Mouse (Mus musculus): ENCODE results near the gene Nit2. TPM values are rescaled to one million over a fixed set of nuclear protein-coding genes. Genes with fewer than 3 reads are reported as not detected.

Gene Nit2
- total RNA-seq, 2 experiments from 2014 or later = 31.8 to 31.9 TPM

DNA sequence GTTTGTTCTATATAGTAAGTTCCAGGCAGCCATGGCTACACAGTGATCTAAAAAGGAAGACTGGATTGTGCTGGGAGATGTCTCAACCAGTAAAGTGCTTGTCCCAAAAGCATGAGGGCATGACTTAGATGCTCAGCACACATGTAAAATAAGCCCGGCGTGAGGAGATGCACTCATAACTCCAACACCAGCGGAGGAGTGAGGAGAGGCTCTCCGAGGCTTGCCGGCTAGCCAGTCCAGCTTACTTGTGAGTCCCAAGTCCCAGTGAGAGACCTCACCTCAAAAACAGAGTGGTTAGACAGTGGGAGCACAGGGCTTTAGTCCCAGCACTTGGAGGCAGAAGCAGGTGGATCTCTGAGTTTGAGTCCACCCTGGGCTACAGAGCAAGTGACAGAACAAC is 2.0 kb downstream of the Nit2 start:
- no peak for DNase-seq (ENCODE audit: low spot score)
- intact Hi-C loops (cut with DNase I) = loop anchor here (2.0 kb wide), 1 partner anchor 42 kb away; no protein-coding TSS in a partner anchor

DNA sequence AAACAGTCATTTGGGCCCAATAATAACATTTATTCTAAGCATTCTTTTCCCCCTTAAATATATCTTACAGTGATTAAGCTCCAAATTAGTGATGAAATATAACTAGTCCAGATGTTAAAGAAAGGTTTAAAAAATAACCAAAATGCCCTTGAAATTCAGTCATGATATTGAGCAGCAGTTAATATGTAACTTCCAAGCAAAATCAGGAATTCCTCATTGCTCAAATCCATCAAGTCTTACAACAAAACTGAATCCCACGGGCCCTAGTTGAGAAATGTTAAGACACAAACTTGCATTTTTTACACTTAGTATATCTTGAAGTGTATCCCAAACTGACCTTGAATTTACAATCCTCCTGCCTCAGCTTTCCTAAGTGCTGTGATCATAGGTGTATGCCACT is 3.4 kb downstream of the Nit2 start:
- intact Hi-C loops (cut with DNase I) = loop anchor here (2.0 kb wide), 1 partner anchor 41 kb away; no protein-coding TSS in a partner anchor
- no peak for DNase-seq (ENCODE audit: low spot score)

DNA sequence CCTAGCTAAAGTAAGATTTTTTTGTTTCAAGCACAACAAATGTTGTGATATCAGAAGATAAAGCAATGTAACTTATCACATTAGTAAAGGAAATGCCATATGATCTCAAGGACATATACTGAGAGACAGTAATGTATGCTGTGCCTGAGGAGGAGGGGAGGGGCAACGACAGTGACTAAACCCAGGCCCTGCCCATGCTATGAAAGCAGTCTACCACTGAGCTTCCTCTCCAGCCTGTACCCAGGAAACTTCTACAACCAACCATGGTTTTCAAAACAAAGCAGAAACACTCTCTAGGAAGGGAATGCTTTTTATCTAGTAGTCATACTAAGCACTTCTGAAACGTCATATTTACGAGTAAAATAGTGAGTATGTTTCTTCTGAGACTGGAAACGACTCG is 4.3 kb downstream of the Nit2 start:
- intact Hi-C loops (cut with DNase I) = no loop called here
- no peak for DNase-seq (ENCODE audit: low spot score)

DNA sequence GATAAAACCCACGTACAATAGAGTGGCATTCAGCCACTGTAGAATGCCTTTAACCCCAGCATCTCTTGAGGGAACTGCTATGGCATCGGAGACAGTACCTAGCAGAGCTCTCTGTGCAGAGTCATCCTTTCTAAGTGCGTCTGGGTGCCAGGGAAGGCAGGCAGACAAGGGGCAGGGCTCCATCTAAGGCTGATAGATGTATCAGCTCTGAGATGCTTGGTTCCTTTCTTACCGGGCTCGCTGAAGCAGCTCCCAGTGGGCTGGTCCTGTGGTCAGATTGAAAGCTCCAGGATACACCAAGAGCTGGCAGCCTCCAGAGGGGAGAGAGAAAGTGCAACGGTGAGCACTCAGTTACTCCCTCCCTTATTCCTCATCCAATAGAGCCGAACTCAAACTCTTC is 7.3 kb downstream of the Nit2 start:
- intact Hi-C loops (cut with DNase I) = no loop called here

DNA sequence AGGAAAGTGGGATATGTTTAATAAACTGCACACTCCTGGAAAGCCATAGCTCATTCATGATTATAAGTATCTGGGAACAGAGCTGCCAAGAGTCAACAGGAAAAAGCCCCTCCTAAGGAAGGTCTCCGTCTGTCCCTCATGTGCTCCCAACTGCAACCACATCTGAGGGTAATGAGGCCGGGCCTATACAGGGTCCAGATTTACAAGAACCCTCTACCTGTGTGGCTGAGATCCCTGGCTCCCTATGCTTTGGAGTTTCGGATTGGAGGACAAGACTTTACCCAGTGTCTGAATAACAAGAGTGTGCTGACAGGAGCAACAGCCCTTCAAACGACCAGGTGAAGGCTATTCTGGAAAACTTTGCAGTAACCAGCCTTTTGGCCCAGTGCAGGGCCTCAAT is 9.4 kb downstream of the Nit2 start:
- no peak for DNase-seq (ENCODE audit: low spot score)
- intact Hi-C loops (cut with DNase I) = no loop called here

More for the DNA sequence above, 7.3 kb downstream of the Nit2 start:
- DNase-seq (ENCODE audit: low spot score) = no peak

DNA sequence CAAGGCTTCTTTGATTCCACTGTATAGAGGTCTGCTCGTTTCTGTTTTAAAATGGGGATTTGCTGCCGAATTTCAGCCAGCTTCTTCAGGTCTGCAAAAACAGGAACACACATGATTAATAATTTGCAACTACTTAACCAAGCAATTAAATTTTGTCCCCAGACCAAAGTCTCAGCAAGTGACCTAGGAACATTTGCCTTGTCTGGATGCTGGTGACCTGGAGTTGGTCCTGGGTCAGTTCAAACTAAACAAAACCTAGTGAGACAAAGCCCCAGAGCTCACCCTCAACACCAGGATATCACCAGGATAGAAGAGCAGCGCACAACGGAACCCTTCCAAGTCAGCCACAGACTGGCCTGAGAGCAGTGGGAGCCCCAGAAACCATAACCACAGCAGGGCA is 10.1 kb downstream of the Nit2 start:
- intact Hi-C loops (cut with DNase I) = no loop called here
- no peak for DNase-seq (ENCODE audit: low spot score)

DNA sequence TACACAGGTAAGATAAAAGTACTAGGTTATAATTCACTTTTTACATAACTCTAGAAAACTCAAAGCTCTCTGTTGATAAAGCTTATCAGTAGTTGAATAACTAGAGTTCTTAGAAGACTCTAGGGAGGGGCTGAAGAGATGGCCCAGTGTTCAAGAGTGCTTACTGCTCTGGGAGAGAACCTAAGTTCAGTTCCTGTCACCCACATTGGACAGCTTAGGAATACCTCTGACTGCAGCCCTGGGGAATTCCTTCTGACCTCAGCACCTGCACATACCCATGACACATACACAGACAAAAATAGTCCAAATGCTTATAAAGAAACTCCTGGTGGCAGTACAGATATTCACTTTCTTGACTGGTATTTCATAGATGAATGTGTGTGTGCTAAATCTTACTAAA is 11.2 kb downstream of the Nit2 start:
- DNase-seq (ENCODE audit: low spot score) = no peak
- intact Hi-C loops (cut with DNase I) = no loop called here

DNA sequence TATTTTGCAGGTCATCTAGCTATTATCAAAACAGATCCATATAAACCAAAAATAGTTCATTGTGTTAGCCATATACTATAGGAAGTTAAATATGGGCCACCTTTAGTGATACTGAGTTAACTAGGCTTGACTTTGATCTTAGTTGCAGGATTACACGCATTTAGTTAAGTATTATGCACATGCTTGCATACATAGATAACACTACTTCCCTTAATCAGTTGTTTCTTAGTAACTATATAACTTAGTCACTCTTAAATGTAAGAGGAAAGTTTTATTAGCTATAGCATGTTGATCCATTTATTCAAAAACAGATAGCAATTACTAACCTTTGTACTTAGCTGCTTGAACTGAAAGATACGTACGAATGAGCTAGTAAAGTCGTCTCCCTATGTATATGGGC is 15.7 kb downstream of the Nit2 start:
- DNase-seq (ENCODE audit: low spot score) = no peak
- intact Hi-C loops (cut with DNase I) = no loop called here

DNA sequence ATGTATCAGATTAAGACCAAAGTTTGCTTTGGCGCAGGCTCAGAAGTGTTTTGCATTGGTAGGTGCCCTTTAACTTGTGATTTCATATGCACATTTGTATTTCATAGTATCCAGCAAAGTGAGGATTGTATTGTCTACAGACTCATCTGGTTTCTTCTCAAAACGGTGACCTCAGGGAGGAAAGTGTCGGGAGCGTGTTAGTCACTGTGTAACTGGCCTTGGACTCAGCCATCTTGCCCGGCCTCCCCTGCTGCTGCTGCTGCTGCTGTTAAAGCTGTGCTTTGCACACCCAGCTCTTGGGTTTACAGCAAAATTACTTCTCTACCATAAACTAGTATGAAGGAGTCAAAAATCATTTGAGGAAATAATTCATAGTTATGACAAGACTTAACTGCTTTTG is 22.4 kb downstream of the Nit2 start:
- intact Hi-C loops (cut with DNase I) = no loop called here

DNA sequence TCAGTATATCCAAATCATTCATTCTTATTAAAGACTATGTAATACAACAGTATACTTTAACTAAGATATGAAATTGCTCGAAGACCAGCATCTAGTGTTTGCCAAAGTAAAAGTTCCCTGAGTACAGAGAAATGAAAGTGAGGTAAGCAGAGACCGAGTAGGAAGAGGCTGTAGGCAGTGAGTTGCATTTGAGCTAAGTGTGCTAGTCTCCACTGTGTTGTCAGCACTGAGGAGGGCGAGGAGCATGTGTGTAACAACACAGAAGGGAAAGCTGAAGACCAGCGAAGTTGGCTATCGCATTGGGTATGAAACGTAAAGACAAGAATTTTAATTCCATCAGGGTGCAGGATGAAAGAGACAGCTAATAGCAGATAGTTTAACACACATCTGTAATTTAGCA is 33.5 kb downstream of the Nit2 start:
- DNase-seq (ENCODE audit: low spot score) = no peak

More for the DNA sequence above, 22.4 kb downstream of the Nit2 start:
- no peak for DNase-seq (ENCODE audit: low spot score)

DNA sequence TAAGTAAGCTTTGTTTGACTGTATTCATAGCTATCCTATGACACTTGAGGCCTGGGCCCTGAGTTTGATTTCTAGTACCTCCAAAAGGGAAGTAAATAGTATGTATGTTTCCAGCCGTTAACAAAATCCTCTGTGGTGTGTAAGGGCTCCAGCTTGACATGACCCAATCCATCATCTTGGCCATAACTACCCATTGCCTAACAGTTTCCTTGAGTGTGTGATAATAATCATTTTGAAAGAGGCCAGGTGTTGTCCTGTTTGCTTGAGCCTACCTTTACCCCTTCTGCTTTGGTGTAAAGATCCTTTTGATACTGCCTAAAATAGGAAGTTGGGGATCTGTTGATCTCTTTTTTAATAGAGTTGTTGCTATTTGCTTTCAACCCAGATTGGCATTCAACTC is 34.8 kb downstream of the Nit2 start:
- intact Hi-C loops (cut with DNase I) = no loop called here
- DNase-seq (ENCODE audit: low spot score) = no peak

More for the DNA sequence above, 33.5 kb downstream of the Nit2 start:
- intact Hi-C loops (cut with DNase I) = no loop called here

DNA sequence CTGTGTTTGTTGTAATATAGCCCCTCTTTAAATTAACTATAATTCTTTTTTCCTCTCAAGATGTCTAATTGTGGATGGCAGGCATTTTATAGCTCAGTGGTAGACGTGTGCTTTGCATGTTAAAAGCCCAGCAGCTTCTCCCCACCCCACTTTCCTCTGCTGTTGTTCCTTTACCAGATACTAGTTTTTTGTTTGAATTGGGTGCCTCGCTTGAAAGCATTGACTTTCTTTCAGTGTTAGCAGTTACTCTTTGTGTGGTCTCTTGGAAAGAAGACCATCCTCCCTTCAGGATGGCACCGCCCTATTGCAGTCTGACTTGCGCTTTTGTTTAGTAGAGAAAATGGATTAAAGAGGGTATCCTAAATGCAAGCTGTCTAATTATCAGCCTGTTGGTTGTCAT is 35.6 kb downstream of the Nit2 start:
- DNase-seq (ENCODE audit: low spot score) = no peak
- intact Hi-C loops (cut with DNase I) = no loop called here

DNA sequence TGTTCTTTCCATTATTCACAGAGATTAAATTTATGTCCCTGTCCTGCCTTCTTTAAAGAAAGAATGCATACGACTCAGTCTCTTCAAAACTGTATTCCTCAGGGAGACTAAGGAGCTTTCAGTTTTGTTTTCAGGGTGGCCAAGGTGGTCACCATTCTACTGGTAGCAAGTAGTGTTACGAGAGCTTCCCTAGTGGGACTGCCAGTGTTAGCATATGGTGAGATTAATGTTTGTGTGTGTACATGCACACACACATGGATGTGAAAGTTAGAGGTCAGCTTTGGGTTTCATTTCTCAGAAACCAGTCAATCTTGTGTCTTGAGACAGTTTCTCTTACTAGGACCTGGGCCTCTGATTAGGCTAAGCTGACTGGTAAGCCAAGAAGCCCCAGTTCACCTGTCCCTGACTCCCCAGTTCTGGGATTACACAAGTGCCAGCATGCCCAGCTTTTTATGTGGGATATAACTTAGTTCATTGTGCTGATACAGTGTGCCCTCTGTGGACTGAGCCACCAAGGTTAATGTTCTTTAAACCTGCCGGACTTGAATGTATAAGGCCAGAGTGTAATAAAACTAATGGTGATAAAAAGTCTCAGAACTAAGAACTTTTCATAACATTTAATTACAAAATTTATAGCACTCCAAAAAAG is 36.3 kb downstream of the Nit2 start:
- DNase-seq (ENCODE audit: low spot score) = no peak
- intact Hi-C loops (cut with DNase I) = no loop called here

DNA sequence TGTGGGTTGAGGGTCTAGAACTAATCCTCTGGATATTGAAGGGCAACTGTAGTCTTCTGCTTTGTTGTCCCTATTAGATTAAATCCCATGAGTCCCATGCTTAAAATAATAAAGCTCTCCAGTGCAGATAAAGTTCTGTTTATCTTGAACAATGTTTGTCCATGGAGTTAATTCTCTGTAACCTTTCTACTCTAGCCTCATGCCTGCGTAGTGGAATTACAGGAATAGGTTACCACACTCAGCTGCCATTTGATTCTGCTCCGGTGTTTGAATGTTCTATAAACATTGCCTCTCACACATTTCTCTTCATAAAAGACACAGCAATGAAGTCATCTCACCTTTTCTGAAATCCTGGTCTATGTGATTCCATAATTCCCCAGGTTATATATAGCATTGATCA is 39.3 kb downstream of the Nit2 start:
- intact Hi-C loops (cut with DNase I) = no loop called here

DNA sequence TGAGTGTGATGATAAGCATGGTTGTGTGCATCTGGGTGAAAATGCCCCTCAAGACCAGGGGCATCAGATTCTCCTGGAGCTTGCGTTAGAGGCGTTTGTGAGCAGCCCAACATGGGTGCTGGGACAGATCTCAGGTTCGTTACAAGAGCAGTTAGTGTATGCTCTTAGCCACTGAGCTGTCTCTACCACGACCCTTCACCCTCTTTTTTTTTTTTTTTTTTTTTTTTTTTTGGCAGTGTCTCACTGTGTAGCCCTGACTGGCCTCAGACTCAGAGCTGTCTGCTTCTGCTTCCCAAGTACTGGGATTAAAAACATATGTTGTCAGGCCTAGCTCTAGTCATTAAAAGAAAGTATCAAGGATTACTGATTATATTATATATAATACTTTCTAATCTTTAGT is 40.9 kb downstream of the Nit2 start:
- intact Hi-C loops (cut with DNase I) = no loop called here

More for the DNA sequence above, 39.3 kb downstream of the Nit2 start:
- no peak for DNase-seq (ENCODE audit: low spot score)

DNA sequence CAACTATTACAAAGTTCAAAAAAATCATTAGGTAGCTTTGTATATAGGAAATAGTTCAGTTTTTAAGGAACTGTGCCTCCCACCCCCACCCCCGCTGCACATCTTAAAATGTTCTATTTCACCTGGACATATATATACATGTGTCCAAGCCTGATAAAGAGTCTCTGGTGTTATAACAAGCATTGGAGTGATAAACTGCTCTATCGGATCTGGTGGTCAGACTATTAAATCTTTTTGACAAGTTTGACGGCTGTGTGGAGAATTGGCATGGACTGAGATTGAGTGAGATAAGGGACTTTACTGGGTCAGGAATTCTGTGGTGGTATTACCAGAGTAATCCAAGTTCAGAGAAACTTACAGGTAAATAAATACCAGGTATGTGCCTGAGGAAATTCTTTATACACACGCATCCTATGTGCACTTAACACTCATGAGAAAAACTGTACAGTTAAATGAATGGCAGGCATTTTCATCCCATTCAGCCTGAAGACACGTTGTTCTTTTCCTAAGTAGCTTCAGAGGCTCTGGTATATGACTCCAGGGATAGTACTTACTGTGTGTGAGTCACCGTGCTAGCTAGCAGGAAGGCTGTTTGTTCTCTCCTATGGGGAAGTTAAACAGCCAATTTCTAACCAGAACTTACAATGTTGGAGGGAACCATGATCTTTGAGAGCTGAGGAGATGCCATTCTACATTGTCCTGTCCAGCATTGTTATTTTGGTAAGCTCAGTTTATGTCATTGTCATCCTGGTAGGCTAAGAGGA is 44.3 kb downstream of the Nit2 start:
- DNase-seq (ENCODE audit: low spot score) = no peak
- intact Hi-C loops (cut with DNase I) = loop anchor here (2.0 to 5.0 kb wide), 2 partner anchors 42 to 406 kb away; partner anchors contain the start of gene Tfg

More for the DNA sequence above, 40.9 kb downstream of the Nit2 start:
- no peak for DNase-seq (ENCODE audit: low spot score)

DNA sequence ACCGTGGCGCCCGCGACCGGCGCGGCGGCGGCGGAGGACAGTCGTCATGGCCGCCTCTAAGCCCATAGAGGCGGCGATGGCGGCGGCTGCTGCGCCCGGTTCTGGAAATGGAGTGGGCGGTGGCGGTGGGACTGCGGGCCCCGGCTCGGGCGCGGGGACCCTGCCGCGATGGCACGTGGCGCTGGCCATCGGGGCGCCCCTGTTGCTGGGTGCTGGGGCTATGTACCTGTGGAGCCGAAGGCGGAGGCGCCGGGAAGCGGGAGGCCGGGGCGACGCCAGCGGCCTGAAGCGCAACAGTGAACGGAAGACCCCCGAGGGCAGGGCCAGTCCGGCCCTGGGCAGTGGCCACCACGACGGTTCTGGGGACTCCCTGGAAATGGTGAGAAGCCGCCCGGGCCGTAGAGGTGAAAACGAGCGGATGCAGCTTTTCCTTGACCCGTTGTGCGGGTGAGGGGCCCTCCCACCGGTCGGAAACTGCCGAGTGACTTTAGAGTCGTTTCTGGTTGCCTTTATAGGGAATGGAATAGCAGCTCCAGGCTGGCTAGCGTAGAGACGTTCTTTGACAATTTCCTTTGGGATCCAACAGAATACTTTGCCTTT is 45.2 kb downstream of the Nit2 start:
- no peak for DNase-seq (ENCODE audit: low spot score)
- intact Hi-C loops (cut with DNase I) = loop anchor here (2.0 to 5.0 kb wide), 2 partner anchors 43 to 405 kb away; partner anchors contain the start of gene Tfg

DNA sequence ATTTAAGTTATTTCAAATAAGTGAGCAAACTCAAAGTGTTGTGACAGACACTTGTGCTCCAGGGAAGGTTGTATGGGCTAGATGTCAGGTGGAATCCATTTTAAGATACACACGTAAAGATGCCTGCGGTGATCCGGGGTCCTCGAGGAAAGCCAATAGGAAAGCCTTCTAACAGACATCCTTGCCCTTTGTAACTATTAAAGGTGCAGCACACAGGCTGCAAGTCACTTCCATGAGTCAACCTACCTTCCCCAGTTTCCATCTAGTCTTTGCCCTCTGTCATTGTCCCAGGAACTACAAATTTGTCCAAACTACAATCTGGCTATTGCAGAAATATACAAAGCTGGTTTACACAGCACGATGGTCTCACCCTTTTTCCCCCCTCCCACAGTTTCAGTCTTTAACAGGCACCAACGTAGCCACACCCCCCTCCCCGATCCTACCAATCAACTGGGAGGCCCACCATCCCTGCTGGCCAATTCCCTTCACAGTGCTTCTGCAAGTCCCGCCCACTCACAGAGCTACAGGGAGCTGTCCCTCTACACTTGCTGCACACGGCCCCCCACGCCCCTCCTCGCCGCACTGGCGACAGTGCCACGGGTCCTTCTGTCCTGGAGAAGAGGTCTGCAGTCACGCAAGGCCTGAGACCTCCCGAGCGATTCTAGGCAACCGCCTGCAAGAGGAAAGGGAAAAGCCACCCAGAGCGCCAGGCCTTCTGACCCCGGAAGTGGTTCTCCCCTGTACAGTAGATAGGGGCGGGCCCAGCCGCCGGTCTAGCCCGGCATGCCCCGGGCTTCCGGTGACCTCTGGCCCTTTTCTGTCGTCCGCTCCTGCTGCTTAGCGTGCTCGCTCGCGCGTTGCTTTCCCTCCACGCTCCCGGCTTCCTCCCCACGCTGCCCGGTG is 46.0 kb downstream of the Nit2 start, which contains the start of gene Tomm70a:
TSS of gene Tomm70a (plus strand) at position 791 of the 903 bp plus-strand sequence.
- DNase-seq (ENCODE audit: low spot score) = peak; percentile 91
- intact Hi-C loops (cut with DNase I) = loop anchor here (5.0 kb wide), 1 partner anchor 404 kb away; the partner anchor contains the start of gene Tfg

DNA sequence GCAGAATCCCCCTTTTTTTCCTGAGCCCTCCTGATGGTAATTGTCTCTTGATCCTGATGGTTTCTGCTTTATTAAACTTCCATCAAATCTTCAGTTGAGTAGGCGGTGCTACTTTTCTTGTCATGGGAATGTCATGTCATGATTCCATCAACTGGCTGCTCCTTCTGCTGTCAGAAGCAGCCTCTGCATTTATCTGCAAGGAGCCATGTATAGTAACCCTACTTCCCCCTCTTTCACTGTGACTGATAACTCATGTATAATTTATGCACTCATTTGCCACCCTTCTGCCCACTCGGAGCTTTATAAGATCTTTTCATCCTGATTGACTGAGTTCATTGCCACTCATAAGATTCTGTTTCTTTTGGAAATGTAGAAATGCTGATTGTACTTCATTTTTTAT is 49.6 kb downstream of the Nit2 start:
- intact Hi-C loops (cut with DNase I) = no loop called here
- no peak for DNase-seq (ENCODE audit: low spot score)

DNA sequence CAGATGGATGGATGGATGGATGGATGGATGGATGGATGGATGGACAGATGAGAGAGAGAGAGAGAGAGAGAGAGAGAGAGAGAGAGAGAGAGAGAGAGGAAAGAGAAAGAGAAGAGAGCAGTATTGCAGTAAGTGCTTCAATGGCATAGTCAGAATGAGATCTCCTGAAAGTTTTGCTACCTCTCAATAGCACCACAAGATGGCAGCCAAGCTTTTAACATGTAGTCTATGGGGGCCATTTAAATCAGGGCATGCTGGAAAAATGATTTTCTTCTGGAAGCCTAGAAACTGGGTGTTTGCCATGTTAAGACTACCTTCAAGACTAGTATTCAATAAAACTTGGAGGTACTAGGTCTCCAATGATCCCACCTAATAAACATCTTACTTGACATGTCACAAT is 51.1 kb downstream of the Nit2 start:
- DNase-seq (ENCODE audit: low spot score) = no peak
- intact Hi-C loops (cut with DNase I) = no loop called here

Measured in heart, postnatal 25 days (tissue).